Mouse (Mus musculus): Measurements from ENCODE around the gene Syvn1.

GRCm38 (mm10) chr19:6067011-6067723, 20.8 kb downstream of the Syvn1 start:
- peak; percentile 35 to 89; a peak in 3 of 4 replicates for TF ChIP-seq CTCF (conservative IDR thresholded peaks at IDR 0.05 in 1 of 2, IDR thresholded peaks at IDR 0.05 in 1 of 2; ENCODE audit: low read depth in 2 of 2, low read length in 2 of 2)
- no peak; the same call in 1 of the 2 replicates for TF ChIP-seq MXI1 (IDR thresholded peaks at IDR 0.05; ENCODE audit: low read depth, low read length)
- no peak for TF ChIP-seq MAX (IDR thresholded peaks at IDR 0.05; ENCODE audit: low read length)
- 0 out of 2 replicates have a peak, but pooled peaks have one; percentile 14 for TF ChIP-seq NRF1 (IDR thresholded peaks at IDR 0.05; ENCODE audit: low read depth, low read length)
- no peak for TF ChIP-seq POLR2A (IDR thresholded peaks at IDR 0.05; ENCODE audit: low read depth, low read length)
- no peak for TF ChIP-seq GABPA (IDR thresholded peaks at IDR 0.05; ENCODE audit: insufficient replicate concordance, low read depth, low read length)
- TF ChIP-seq E2F4 (IDR thresholded peaks at IDR 0.05; ENCODE audit: insufficient replicate concordance, low read depth, low read length): no peak
- no peak for TF ChIP-seq HCFC1 (IDR thresholded peaks at IDR 0.05; ENCODE audit: low read depth, low read length)
- TF ChIP-seq POLR2AphosphoS2 (IDR thresholded peaks at IDR 0.05; ENCODE audit: low read depth, low read length): no peak
- TF ChIP-seq NELFE (IDR thresholded peaks at IDR 0.05; ENCODE audit: low read depth, low read length): no peak
- TF ChIP-seq BHLHE40 (IDR thresholded peaks at IDR 0.05; ENCODE audit: low read depth, low read length): no peak
- TF ChIP-seq ETS1 (conservative IDR thresholded peaks at IDR 0.05; ENCODE audit: low read depth, low read length): no peak
- TF ChIP-seq EP300 (IDR thresholded peaks at IDR 0.05; ENCODE audit: low read length): no peak
